Mouse (Mus musculus) E14TG2a.4 (cell line): Measurements from ENCODE around the gene Picalm.

Experiments
- CTCF ChIP-seq: conservative IDR thresholded peaks from 2 replicates; pipeline ENCODE4 v1.5.1; 2014; ENCODE audit warnings: low read length
- NANOG ChIP-seq: IDR thresholded peaks from 2 replicates; pipeline ENCODE4 v1.6.1; 2014; ENCODE audit warnings: borderline replicate concordance, low read length, mixed read lengths
- POU5F1 ChIP-seq: IDR thresholded peaks from 2 replicates; pipeline ENCODE4 v1.6.1; 2014; ENCODE audit warnings: low read length, borderline replicate concordance

- TF ChIP-seq NANOG (no peak), CTCF (no peak), POU5F1 (no peak)
Observed at GRCm38 (mm10) chr7:90132322-90132721, 2.3 kb downstream of the Picalm start.
